Mouse (Mus musculus): ENCODE measurements around the gene Prm2.
A peak's percentile ranks its signal among the peaks of the same experiment; 100 is the strongest.

The Prm2 gene

GRCm38 (mm10) chr16:10773543-10773942 is 22.4 kb downstream of the Prm2 start:
- DNase-seq = no peak

DNA sequence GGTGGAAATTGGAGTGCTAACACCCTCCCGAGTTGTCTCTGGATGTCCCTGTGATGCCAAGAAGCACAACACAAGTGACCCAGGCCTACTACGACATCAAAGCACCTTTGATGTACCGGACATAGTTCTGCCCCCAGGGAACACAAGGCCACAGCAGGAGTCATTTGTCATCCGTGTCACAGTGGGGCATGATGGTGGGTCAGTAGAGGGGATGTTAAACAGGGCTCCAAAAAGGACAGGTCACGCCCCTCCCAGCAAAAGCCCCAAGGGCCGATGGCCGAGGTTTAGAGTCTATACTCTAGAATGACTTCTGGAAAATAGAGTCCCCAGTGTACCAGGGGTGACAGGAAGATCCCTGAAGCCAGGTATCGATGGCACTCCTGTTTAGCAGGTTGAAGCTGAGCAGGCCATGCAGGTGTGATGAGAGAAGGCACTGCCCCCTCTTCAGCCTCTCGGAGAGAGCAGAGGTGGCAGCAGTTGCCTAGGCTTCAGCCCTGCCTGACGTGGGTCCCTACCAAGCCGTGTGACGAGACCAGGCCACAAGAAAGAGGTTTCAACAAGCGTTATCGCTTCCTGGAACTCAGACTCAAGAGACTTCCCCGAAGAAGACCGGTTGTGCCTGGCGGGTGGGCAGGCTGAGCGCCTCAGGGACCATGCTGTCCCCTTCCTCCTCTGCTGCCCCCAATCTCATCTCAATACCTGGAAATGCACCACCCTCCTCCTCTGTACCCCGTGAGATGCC is 24.0 kb downstream of the Prm2 start:
- no peak for DNase-seq

DNA sequence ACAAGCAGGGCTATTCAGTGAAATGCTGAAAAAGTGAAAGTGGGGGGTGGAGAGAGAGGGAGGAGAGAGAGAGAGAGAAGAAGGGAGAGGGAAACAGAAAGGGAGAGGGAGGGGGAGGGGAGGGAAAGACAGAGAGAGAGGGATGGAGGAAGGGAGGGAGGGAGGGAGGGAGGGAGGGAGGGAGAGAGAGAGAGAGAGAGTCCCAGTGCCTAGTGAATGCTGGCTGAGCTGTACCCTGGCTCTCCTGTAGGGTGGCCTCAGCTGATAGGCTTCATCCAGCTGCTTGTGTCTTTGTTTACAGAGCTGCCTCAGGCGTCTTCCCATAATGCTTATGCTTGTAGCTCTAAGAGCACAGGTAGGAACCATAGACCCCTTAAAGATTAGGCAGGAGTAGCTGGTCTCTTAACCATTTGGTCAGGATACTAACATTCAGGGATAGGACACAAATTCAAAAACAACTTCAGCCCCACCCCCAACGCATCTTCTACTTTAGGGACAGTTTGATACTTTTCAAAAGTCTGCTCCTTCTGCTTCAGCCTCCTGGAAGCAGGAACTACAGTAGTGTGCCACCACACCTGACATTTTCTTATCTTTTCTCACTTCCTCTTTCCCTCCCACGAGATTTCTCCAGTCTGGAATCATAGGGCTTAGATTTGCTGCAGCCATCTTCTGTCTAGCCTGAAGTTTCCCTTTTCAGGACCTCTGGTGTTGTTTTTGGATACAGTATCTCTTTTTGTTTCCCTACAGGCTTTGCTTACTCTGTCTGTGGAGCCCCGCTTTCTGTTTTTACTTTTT is 25.2 kb downstream of the Prm2 start:
- DNase-seq = no peak

- DNase-seq = peak; percentile 31
Observed at GRCm38 (mm10) chr16:10769661-10770060, 26.3 kb downstream of the Prm2 start.

DNA sequence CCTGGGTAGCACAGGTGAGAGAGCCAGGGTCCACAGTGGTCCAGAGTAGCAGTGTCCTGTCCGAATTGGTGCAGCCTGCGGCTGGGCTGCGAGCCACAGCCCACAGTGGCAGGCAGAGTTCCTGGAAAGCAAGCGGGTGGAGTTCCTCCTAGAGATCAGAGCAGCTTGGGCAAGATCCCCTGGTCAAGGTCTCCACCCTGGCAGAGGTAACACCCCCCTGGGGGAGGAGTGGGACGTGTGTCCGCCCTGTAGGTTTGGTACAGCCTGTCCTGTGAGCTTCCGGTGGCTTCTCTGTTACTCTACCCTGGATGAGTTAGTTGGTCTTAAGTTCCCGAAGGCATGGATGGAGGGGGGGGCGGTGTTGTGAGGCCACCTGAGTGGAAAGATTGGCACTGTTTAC is 27.1 kb downstream of the Prm2 start:
- no peak for DNase-seq

- no peak for DNase-seq
Observed at GRCm38 (mm10) chr16:10767158-10767557, 28.8 kb downstream of the Prm2 start.

- no peak for DNase-seq
Observed at GRCm38 (mm10) chr16:10764323-10764722, 31.6 kb downstream of the Prm2 start.

DNA sequence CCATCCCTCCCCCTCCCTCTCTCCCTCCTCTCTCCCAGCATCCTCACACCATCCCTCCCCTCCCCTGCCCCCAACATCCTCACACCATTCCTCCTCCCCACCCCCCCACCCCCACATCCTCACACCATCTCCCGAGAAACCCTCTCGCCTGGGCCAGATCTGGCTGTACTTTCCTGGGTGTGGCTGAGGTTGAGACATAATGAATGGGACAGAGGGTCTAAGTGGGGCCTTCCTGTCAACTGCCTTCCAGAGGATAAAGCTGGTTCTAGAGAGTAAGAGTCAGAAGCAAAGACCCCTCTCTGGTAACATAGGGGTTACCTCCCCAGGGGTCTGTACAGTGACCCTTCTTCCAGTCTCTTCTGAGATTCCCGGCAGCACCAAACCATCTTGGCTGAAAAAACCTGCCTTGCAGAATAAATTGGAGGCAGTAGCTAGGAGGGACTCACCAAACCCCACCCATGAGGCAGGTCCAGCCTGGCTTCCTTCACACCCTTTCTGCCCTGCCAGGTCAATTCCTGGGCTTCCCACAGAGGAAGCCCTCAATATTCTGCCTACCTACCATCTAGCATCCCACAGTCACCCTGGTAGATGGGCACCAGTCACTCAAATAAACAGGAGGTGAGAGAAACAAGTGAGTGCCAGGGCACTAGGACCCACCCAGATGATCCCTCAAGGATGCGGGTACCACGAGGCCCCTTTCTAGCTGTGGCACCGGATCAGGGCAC is 32.2 kb downstream of the Prm2 start:
- no peak for DNase-seq

DNA sequence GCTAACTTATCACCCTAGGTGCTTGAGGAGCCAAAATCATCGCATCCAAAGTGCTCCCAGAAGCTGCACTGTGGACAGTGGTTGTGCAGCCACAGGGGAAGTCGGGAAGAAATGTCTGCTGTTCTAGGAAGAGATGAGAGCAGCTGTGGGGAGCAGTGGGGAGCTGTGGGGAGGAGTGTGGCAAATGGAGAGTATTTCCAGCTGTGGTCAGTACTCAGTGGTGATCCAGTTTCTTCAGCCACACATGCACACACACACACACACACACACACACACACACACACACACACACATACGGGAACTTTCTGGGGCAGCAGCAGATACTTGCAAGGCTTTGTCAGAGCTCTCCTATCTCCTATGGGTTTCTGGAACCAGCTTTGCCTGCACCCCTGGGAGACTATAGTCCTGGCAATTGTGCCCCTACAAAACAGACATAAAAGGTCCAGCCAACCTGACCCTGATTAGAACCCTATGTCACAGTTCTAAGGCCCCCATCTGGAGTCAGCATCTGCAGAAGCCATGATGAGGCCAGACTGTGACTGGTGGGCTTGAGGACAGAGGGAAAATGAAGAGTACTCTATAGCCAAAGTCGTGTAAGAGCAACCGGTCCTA is 33.3 kb downstream of the Prm2 start:
- no peak for DNase-seq

DNA sequence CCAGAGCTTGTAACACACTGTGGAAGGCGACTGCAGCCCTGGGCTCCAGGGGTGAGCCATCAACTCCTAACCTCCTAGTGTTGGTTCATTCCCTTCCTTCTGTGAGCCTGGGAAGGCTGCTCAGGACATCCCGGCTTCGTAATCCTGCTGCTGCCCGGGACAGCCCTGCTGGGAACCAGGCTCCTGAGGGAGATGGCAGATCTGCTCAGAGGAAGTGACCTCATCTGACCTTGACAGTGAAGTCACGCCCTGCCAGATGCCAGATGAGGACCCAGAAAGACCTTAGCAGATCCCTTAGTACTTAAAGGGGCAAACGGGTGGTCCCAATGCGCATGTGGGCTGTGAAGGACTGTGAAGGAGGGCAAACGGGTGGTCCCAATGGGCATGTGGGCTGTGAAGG is 34.8 kb downstream of the Prm2 start:
- DNase-seq = no peak

GRCm38 (mm10) chr16:10756168-10756567 is 39.8 kb downstream of the Prm2 start:
- DNase-seq = no peak

GRCm38 (mm10) chr16:10754521-10755296 is 41.2 kb downstream of the Prm2 start:
- DNase-seq = no peak

DNA sequence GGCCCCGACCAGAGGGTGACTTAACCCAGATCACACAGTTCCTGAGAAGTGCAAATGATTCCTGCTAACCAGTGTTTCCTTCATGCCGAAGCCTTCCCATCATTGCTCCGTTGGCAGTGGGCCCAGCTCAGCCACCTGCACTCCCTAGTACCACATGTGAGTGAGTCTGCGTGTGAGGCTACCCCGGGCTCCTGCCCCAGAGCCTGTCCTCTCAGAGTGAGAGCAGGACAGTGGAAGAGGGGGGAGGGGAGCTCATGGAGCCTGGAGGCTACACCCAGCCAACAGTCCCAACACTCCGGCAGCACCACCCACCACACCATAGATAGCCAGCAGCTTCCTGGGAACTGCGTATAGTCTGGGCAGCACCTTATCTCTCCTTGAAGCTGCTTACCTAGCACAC is 46.1 kb downstream of the Prm2 start:
- peak; percentile 32 for DNase-seq

DNA sequence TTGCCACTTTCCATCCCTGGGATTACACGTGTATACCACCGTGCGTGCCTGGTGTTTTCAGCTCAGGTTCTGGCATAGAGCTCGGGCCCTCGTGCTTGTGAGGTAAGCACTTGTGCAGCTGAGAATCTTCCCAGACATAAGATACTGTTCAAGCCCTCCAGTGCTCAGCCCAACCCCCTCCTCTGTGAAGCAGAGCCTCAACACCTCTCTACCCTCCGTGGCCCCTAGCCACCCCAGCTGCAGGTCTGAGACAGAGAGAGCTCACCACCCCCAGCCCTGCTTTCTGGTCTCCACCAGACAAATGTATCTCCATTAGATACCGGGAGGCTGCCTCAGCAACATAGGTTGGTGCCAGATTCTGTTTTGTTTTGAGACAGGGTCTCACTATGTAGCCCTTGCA is 46.7 kb downstream of the Prm2 start:
- no peak for DNase-seq

All from right cerebral cortex, postnatal 25 days (tissue).